Mouse (Mus musculus) gastrocnemius, postnatal 25 days (tissue): ENCODE results near the gene Sec61a2. TPM values are rescaled to one million over a fixed set of nuclear protein-coding genes. Genes with fewer than 3 reads are reported as not detected.

Experiments used
- DNase-seq: peaks from one replicate; pipeline ENCODE4 v3.0.0; 2022
- total RNA-seq, 2 experiments: library from RNA; stranded (reverse); gene quantifications; 1 replicate in 1 of 2; 2 replicates in 1 of 2; pipeline ENCODE4 v1.2.3; 2021

Gene Sec61a2
- total RNA-seq, 2 experiments from 2014 or later: 29.1 to 34.2 TPM

GRCm38 (mm10) chr2:5888865-5889264 lies 6.4 kb downstream of the Sec61a2 start:
- DNase-seq: no peak

- no peak for DNase-seq
Observed at GRCm38 (mm10) chr2:5877446-5877845, 17.8 kb downstream of the Sec61a2 start.

GRCm38 (mm10) chr2:5869746-5870145 lies 25.5 kb downstream of the Sec61a2 start:
- DNase-seq: no peak

GRCm38 (mm10) chr2:5867681-5868080 lies 27.6 kb downstream of the Sec61a2 start:
- no peak for DNase-seq

GRCm38 (mm10) chr2:5862834-5863233 lies 32.4 kb downstream of the Sec61a2 start, which contains the start of gene Gm13199:
Gene Gm13199 (minus strand): TSS chr2:5862934.
- DNase-seq: no peak

- no peak for DNase-seq
Observed at GRCm38 (mm10) chr2:5851866-5852265, 43.4 kb downstream of the Sec61a2 start.

- DNase-seq: no peak
Observed at GRCm38 (mm10) chr2:5851116-5851515, 44.1 kb downstream of the Sec61a2 start.

GRCm38 (mm10) chr2:5845826-5846225 lies 49.4 kb downstream of the Sec61a2 start:
- DNase-seq: no peak

GRCm38 (mm10) chr2:5844873-5845631 lies 50.2 kb downstream of the Sec61a2 start, which contains the start of the genes Nudt5 and Cdc123:
Gene Nudt5 (plus strand): TSS chr2:5845019.
Gene Cdc123 (minus strand): TSS chr2:5845164.
- peak; percentile 85 for DNase-seq

GRCm38 (mm10) chr2:5844181-5844872 lies 50.9 kb downstream of the Sec61a2 start:
- no peak for DNase-seq

GRCm38 (mm10) chr2:5840815-5841214 lies 54.4 kb downstream of the Sec61a2 start:
- DNase-seq: no peak

- DNase-seq: no peak
Observed at GRCm38 (mm10) chr2:5825265-5825913, 69.8 kb downstream of the Sec61a2 start.

- DNase-seq: no peak
Observed at GRCm38 (mm10) chr2:5824685-5825084, 70.5 kb downstream of the Sec61a2 start.

- no peak for DNase-seq
Observed at GRCm38 (mm10) chr2:5824213-5824612, 71.0 kb downstream of the Sec61a2 start.

- no peak for DNase-seq
Observed at GRCm38 (mm10) chr2:5822449-5822848, 72.8 kb downstream of the Sec61a2 start.

GRCm38 (mm10) chr2:5821264-5821663 lies 74.0 kb downstream of the Sec61a2 start:
- DNase-seq: no peak

Other genes starting within 250 kb of the Sec61a2 start
- gene Camk1d, start 180.9 kb downstream of the Sec61a2 start, total RNA-seq: 1 to 10 TPM; 1.5 to 2.5 TPM
- 1 to 10 TPM; 3.7 to 6.4 TPM for gene Nudt5, start 50.4 kb downstream of the Sec61a2 start, total RNA-seq
- gene Cdc123, start 50.3 kb downstream of the Sec61a2 start, total RNA-seq: 10 to 100 TPM; 64.9 to 70.5 TPM
- gene Gm13199, start 32.5 kb downstream of the Sec61a2 start, total RNA-seq: under 1 TPM in 1 of 2 experiments, not detected in 1; 0.64 TPM
- 1 to 10 TPM; 2.9 to 3.7 TPM for gene Dhtkd1, start 47.4 kb upstream of the Sec61a2 start, total RNA-seq
- gene Upf2, start 56.0 kb upstream of the Sec61a2 start, total RNA-seq: 10 to 100 TPM; 16.6 to 17.3 TPM
- under 1 TPM; 0.43 to 0.97 TPM for gene Proser2, start 234.8 kb upstream of the Sec61a2 start, total RNA-seq